Mouse (Mus musculus) liver, embryonic 12.5 days (tissue): ENCODE data around the gene Neu1. TPM values are rescaled to one million over a fixed set of nuclear protein-coding genes. Genes with fewer than 3 reads are reported as not detected.
A peak's percentile ranks its signal among the peaks of the same experiment; 100 is the strongest.

ENCODE experiments used
- ATAC-seq: fragments of 200-750 bp; cut with Nextera tagmentation; 2 replicates; pipeline ENCODE4 v1.8.0; 2017; ENCODE audit warnings: moderate number of reproducible peaks, mild to moderate bottlenecking, moderate library complexity
- H3K27ac ChIP-seq: fragments of 300-500 bp; sonication (generic); 2 replicates; pipeline ENCODE4 v1.5.1; 2016; ENCODE audit warnings: mild to moderate bottlenecking
- H3K27me3 ChIP-seq: fragments of 300-500 bp; sonication (generic); replicated peaks from 2 replicates; pipeline ENCODE4 v1.6.1; 2016; ENCODE audit warnings: mild to moderate bottlenecking, moderate library complexity
- H3K36me3 ChIP-seq: fragments of 300-500 bp; sonication (generic); 2 replicates; pipeline ENCODE4 v1.6.1; 2016; ENCODE audit warnings: mild to moderate bottlenecking, moderate library complexity
- H3K4me1 ChIP-seq: fragments of 300-500 bp; sonication (generic); 2 replicates; pipeline ENCODE4 v1.6.1; 2016
- H3K4me2 ChIP-seq: fragments of 300-500 bp; sonication (generic); 2 replicates; pipeline ENCODE4 v1.6.1; 2016; ENCODE audit warnings: mild to moderate bottlenecking, moderate library complexity
- H3K4me3 ChIP-seq: fragments of 300-500 bp; sonication (generic); 2 replicates; pipeline ENCODE4 v1.5.1; 2016; ENCODE audit warnings: mild to moderate bottlenecking, moderate library complexity
- H3K9ac ChIP-seq: fragments of 300-500 bp; sonication (generic); 2 replicates; pipeline ENCODE4 v1.6.1; 2016; ENCODE audit warnings: mild to moderate bottlenecking, moderate library complexity
- H3K9me3 ChIP-seq: fragments of 300-500 bp; sonication (generic); replicated peaks from 2 replicates; pipeline ENCODE4 v1.6.1; 2016; ENCODE audit warnings: mild to moderate bottlenecking, moderate library complexity
- WGBS: fragments of 180-500 bp; shearing (Covaris S2); methylation state at CpG from one replicate; pipeline ENCODE4 v1.1.7; 2016; ENCODE audit not compliant: insufficient replicate concordance; 5-methylcytosine and 5-hydroxymethylcytosine counted together
- polyA plus RNA-seq: library from polyadenylated mRNA; unstranded; fragments of >200 nt; fragmentation: Nextera tagmentation; extraction: Ambion mirVana; gene quantifications from 2 replicates; pipeline ENCODE4 v1.2.1, GENCODE M21; 2016

The Neu1 gene
- polyA plus RNA-seq, 1 experiment from 2014 or later = 16.9 TPM

DNA sequence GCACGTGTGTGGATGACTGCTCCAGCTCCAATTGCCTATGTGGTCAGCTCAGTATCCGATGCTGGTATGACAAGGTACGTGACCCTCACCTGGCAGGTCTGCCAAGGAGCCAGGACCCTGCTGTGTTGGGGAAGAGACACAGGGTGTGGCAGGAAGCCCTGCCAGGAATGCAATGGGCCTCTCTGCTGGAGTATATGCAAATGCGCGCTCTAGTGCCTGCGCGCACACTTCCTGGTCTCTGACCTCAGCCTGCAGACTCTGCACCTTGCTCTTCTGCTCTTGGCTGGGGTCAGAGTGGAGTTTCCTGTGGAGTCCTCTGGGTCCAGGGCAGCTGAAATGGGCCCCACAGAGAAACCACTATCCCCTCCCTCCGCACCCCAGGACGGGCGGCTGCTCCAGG is 20.1 kb upstream of the Neu1 start:
- Histone ChIP-seq H3K27me3 (no peaks in the 10 kb centered on the region), H3K27ac (no peak overlapping the region), H3K9ac (no peak overlapping the region), H3K4me2 (no peak overlapping the region), H3K9me3 (no peaks in the 10 kb centered on the region), H3K36me3 (peaks cover 80% of the 10 kb centered on the region), H3K4me1 (peaks cover 27% of the 10 kb centered on the region), H3K4me3 (no peak overlapping the region)
- WGBS = 84% methylated on average over 10 of the region's 10 CpGs
- ATAC-seq = no peak

DNA sequence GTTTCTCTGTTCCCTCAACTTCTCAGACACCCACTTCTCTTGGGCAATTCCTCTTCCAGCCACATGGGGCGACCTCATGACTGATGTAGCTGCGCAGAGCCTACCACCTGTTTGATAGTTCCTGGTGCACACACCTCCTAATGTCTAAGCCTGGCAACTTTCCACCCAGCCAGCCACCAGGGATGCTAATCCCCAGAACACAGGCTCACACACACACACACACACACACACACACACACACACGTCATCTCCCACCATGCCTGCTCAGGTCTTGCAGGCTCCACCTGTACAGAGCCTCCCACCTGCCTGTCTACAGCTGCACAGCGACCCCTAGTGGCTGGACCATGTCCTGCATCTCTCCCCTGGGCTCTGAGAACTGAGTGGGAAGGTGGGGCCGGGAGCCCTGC is 19.1 kb upstream of the Neu1 start:
- peak; percentile 65 for ATAC-seq
- H3K27ac ChIP-seq = no peak overlapping the region
- no peak overlapping the region for H3K9ac ChIP-seq
- peaks cover 27% of the 10 kb centered on the region for H3K4me1 ChIP-seq
- H3K9me3 ChIP-seq = no peaks in the 10 kb centered on the region
- no peaks in the 10 kb centered on the region for H3K27me3 ChIP-seq
- H3K36me3 ChIP-seq = peaks cover 70% of the 10 kb centered on the region
- H3K4me2 ChIP-seq = no peak overlapping the region
- 48% methylated on average over 5 of the region's 5 CpGs for WGBS
- no peak overlapping the region for H3K4me3 ChIP-seq

DNA sequence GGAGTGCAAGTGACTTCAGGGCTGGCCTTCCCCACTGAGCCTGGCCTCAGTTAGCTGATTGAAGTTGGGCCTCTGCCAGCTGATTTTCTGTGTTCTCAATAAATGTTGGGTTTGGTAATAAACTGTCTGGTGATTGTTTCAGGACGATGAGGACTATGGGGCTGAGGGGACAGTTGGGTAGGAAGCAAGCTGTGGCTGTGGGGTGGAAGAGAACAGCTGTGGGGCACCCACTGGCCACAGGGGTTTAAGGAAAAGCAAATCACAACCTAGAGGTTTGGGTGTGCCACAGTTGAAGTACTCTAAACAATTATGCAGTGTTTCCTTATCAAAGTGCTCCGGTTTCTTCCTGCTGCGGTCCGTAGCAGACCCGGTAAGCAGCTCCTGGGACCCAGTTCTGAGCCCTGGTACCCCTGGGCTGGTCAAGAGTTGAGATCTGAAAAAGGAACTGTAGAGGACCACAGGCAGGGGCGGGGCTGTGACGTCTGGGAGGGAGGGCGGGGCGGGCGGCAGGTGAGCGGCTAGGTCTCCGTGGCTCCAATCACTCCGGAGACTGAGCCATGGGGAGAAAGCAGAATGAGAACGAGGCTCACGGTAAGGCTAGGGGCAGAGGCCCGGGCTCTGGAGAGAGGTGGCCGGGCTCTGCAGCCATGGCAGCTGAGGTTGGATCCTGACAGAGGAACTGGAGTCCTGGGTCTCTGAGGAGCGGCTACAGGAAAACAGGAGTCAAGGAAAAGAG is 17.0 kb upstream of the Neu1 start, which contains the start of gene Slc44a4:
TSS of gene Slc44a4 (plus strand) at position 537 of the 736 bp plus-strand sequence.
- H3K4me2 ChIP-seq = peak within 1 kb of the TSS; percentile 39; the same call in 1 of the 2 replicates
- no peaks in the 10 kb centered on the region for H3K9me3 ChIP-seq
- ATAC-seq = no peak
- 50% methylated on average over 18 of the region's 18 CpGs for WGBS
- H3K36me3 ChIP-seq = peaks cover 49% of the 10 kb centered on the region
- no peak within 1 kb of the TSS for H3K27ac ChIP-seq
- H3K27me3 ChIP-seq = no peaks in the 10 kb centered on the region
- H3K4me3 ChIP-seq = no peak within 1 kb of the TSS
- H3K4me1 ChIP-seq = peaks cover 36% of the 10 kb centered on the region
- no peak within 1 kb of the TSS for H3K9ac ChIP-seq

DNA sequence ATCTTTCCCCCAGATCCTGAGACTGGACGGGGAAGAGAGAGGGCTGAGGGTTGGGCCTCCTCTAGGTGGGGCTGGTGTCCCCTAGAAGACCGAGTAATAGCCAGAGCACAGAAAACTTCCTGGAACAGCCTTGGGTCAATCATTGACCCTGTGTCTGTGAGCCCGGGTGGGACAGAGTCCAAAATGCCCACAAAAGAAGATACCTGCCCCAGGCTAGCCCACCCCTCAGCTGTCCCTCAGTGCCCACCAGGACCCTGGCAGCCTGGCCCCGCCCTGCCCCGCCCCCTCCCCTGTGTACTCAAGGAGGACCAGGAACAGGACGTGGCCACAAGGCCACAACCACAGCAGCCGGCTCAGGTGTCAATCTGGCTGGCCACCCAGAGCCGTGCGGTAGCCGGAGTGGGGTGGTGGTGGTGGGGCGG is 15.6 kb upstream of the Neu1 start:
- peak; percentile 48; the same call in 1 of the 2 replicates for ATAC-seq
- Histone ChIP-seq H3K4me3 (no peak overlapping the region), H3K27ac (no peak overlapping the region; the same call in 1 of the 2 replicates), H3K9ac (0 out of 2 replicates have a peak overlapping the region, but pooled peaks have one; percentile 4), H3K9me3 (no peaks in the 10 kb centered on the region), H3K4me1 (peaks cover 36% of the 10 kb centered on the region), H3K36me3 (peaks cover 35% of the 10 kb centered on the region), H3K27me3 (no peaks in the 10 kb centered on the region), H3K4me2 (peak overlapping the region; percentile 39; the same call in 1 of the 2 replicates)
- WGBS = 12% methylated on average over 11 of the region's 11 CpGs

DNA sequence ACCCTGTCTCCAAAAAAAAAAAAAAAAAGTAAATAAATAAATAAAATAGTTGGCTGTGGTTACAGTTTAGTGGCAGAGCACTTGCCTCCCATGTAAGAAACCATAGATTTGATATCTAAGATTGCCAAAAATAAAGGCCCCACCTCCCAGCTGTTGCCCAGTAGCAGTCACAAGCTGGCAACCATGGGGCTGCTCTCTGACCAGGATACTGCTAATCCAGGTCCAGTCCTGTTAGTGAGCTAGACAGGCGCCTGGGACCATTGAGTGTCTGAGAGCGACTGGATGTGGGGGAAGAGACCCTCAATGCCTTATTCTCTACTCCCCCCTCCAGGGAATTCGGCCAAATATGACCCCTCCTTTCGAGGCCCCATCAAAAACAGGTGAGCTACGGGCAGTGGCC is 14.7 kb upstream of the Neu1 start:
- peaks cover 29% of the 10 kb centered on the region for H3K4me1 ChIP-seq
- peaks cover 26% of the 10 kb centered on the region for H3K36me3 ChIP-seq
- no peak overlapping the region for H3K9ac ChIP-seq
- 0 out of 2 replicates have a peak, but pooled peaks cover 3% of the 10 kb centered on the region for H3K27me3 ChIP-seq
- no peak overlapping the region for H3K4me3 ChIP-seq
- no peak overlapping the region for H3K27ac ChIP-seq
- H3K4me2 ChIP-seq = no peak overlapping the region
- 77% methylated on average over 5 of the region's 5 CpGs for WGBS
- no peak for ATAC-seq
- H3K9me3 ChIP-seq = no peaks in the 10 kb centered on the region

DNA sequence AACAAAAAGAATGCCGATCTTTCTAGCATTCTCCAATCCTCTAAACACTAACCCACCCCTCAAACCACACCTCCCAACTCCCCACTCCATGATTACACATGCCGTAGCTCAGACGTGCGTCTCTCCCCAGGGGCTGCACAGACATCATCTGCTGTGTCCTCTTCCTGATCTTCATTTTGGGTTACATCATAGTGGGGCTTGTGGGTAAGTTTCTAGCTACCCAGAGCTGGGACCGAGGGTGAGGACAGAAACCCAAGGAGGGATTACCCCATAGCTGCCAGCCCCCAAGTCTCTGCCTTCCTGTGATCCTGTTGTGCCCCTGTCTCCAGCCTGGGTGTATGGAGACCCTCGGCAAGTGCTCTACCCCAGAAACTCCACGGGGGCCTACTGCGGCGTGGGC is 13.9 kb upstream of the Neu1 start:
- Histone ChIP-seq H3K27me3 (0 out of 2 replicates have a peak, but pooled peaks cover 3% of the 10 kb centered on the region), H3K4me1 (peaks cover 29% of the 10 kb centered on the region), H3K4me3 (no peak overlapping the region), H3K9ac (no peak overlapping the region), H3K9me3 (no peaks in the 10 kb centered on the region), H3K36me3 (peaks cover 18% of the 10 kb centered on the region), H3K27ac (no peak overlapping the region), H3K4me2 (no peak overlapping the region)
- WGBS = 62% methylated on average over 9 of the region's 9 CpGs
- no peak for ATAC-seq

DNA sequence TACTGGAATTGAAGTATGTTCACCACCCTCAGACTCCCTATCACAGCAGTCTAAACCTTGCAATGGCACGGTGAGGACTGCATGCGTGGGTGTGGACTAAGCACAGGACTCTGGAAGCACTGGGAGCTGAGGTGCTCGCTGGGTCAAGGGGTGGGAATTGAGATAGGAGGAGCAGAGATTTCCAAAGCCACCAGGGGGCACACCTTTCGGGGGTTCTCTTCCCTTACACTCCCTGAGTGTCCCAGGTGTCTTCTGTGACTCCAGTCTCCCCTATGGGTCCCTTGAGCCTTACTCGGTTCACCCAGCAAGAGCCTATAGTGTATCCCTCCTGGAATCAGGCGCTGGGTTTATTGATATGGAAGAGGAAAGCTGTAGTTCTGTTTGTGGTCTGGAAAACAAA is 8.1 kb upstream of the Neu1 start:
- Histone ChIP-seq H3K4me2 (no peak overlapping the region), H3K36me3 (no peaks in the 10 kb centered on the region), H3K9me3 (no peaks in the 10 kb centered on the region), H3K27me3 (0 out of 2 replicates have a peak, but pooled peaks cover 3% of the 10 kb centered on the region), H3K27ac (no peak overlapping the region), H3K9ac (no peak overlapping the region), H3K4me3 (no peak overlapping the region), H3K4me1 (no peaks in the 10 kb centered on the region; the same call in 1 of the 2 replicates)
- no peak for ATAC-seq
- 48% methylated on average over 6 of the region's 6 CpGs for WGBS

DNA sequence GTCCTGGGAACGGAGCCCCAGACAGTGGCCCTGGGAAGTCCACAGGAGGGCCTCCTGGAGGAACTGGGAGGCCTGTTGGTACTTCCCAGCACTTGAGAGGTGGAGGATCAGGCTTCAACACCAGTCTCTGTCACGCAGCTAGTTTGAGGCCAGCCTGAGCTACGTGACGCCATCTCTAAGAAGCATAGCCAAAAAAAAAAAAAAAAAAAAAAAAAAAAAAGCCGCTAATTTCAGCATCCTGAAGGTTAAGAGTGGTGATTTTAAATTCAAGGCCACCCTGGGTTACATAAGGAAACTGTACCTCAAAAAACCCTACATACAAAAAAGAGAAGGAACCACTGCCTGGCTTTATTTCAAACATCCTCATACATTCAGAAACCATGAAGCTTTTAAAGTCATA is 6.8 kb upstream of the Neu1 start:
- no peak overlapping the region for H3K4me2 ChIP-seq
- 70% methylated on average over 5 of the region's 5 CpGs for WGBS
- 0 out of 2 replicates have a peak, but pooled peaks cover 3% of the 10 kb centered on the region for H3K27me3 ChIP-seq
- no peaks in the 10 kb centered on the region; the same call in 1 of the 2 replicates for H3K4me1 ChIP-seq
- H3K9ac ChIP-seq = no peak overlapping the region
- ATAC-seq = no peak
- H3K27ac ChIP-seq = no peak overlapping the region
- H3K9me3 ChIP-seq = no peaks in the 10 kb centered on the region
- H3K36me3 ChIP-seq = no peaks in the 10 kb centered on the region
- H3K4me3 ChIP-seq = no peak overlapping the region

DNA sequence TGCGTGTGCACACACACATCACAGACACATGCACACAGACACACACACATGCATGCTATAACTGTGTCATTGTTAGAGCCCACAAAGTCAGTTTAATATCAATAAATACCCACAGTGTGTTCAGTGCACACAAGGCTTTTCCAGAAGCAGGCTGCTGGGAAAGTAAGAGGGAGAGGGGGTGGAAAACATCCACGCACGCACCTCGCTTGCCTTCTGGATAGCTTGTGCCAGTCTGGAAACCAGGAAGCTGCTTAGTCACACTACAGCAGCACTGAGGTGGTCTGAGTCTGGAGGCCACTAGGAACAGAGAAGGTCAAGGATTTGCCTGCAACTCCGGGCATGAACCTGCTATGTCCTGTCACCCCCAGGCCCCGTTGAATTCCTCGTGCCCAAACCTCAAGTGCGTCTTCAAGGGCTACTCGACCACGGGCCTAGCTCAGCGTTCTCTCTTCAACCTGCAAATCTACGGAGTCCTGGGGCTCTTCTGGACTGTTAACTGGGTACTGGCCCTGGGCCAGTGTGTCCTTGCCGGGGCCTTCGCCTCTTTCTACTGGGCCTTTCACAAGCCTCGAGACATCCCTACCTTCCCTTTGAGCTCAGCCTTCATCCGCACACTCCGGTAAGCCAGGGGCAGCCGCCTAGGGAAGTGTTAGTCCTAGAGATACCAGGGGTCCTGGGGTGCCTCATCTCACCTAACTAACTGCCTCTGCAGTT is 3.6 kb upstream of the Neu1 start:
- ATAC-seq = no peak

DNA sequence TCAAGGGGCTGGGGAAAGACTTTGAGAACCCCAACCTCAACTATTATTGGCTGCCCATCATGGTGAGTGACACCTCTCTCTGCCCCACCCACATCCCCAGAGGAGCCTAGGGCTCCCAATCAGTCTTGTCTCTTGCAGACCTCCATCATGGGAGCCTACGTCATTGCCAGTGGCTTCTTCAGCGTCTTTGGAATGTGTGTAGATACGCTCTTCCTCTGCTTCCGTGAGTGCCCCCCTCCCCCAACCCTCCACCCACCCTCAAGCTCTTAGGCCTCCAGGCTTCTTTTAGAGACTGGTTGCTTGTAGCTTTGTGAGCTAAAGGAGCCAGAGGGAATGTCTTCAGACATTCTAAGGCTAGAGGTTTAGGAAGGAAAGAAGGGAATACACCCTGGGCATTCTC is 2.2 kb upstream of the Neu1 start:
- 44% methylated on average over 4 of the region's 4 CpGs for WGBS
- no peaks in the 10 kb centered on the region for H3K27me3 ChIP-seq

More for the DNA sequence above, 3.6 kb upstream of the Neu1 start:
- no peak overlapping the region for H3K27ac ChIP-seq
- H3K4me2 ChIP-seq = no peak overlapping the region
- H3K9me3 ChIP-seq = no peaks in the 10 kb centered on the region
- H3K36me3 ChIP-seq = no peaks in the 10 kb centered on the region
- no peak overlapping the region for H3K4me3 ChIP-seq
- H3K27me3 ChIP-seq = no peaks in the 10 kb centered on the region
- no peak overlapping the region for H3K9ac ChIP-seq
- peaks cover 19% of the 10 kb centered on the region for H3K4me1 ChIP-seq
- WGBS = 85% methylated on average over 18 of the region's 18 CpGs

DNA sequence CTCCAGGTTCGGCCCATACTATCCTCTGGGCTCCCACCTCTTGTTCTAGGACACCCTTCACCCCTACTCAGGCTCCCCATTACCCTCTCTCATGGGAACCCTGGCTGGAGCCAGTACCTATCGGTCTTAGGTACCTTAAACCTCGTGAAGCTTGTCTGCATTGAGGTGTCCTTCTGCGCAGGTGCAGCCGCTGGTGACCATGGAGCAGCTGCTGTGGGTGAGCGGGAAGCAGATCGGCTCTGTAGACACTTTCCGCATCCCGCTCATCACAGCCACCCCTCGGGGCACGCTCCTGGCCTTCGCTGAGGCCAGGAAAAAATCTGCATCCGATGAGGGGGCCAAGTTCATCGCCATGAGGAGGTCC is 664 bp downstream of the Neu1 start:
- 15% methylated on average over 14 of the region's 14 CpGs for WGBS
- H3K4me1 ChIP-seq = peaks cover 38% of the 10 kb centered on the region
- no peak; the same call in 1 of the 2 replicates for ATAC-seq
- peaks cover 18% of the 10 kb centered on the region; the same call in 1 of the 2 replicates for H3K36me3 ChIP-seq
- no peaks in the 10 kb centered on the region for H3K9me3 ChIP-seq
- peak overlapping the region; percentile 72 for H3K4me3 ChIP-seq
- peak overlapping the region; percentile 98 for H3K4me2 ChIP-seq
- peak overlapping the region; percentile 64 for H3K27ac ChIP-seq
- H3K9ac ChIP-seq = peak overlapping the region; percentile 81
- H3K27me3 ChIP-seq = no peaks in the 10 kb centered on the region

More for the DNA sequence above, 2.2 kb upstream of the Neu1 start:
- Histone ChIP-seq H3K4me3 (no peak overlapping the region), H3K9me3 (no peaks in the 10 kb centered on the region), H3K4me1 (peaks cover 26% of the 10 kb centered on the region), H3K36me3 (no peaks in the 10 kb centered on the region), H3K4me2 (no peak overlapping the region), H3K9ac (no peak overlapping the region), H3K27ac (no peak overlapping the region)
- ATAC-seq = no peak

DNA sequence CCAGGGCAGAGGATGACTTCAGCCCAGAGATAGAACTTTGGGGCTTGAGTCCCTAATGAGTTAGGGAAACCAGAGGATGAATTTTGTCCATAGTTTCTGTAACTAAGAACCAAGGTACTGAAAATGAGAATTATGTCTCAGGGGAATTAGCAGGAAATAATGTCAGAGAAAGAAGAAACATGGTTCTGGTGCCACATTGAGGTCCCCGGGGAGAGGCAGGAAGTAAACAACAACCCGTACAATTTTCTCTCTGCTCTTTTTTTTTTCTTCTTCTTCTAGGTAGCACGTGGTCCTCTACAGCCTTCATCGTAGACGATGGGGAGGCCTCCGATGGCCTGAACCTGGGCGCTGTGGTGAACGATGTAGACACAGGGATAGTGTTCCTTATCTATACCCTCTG is 1.2 kb downstream of the Neu1 start:
- ATAC-seq = no peak
- H3K27ac ChIP-seq = no peak overlapping the region

More for the DNA sequence above, 1.2 kb downstream of the Neu1 start:
- H3K9ac ChIP-seq = peak overlapping the region; percentile 81
- H3K9me3 ChIP-seq = no peaks in the 10 kb centered on the region
- H3K4me2 ChIP-seq = peak overlapping the region; percentile 98
- H3K4me3 ChIP-seq = peak overlapping the region; percentile 72
- peaks cover 38% of the 10 kb centered on the region for H3K4me1 ChIP-seq
- WGBS = 64% methylated on average over 8 of the region's 8 CpGs
- H3K27me3 ChIP-seq = no peaks in the 10 kb centered on the region
- peaks cover 18% of the 10 kb centered on the region; the same call in 1 of the 2 replicates for H3K36me3 ChIP-seq
